In genomic region chr9:96672466-96672865, GRCm38 (mm10) we compare ENCODE assay signal across 22 mouse cellular contexts.
"Had no signal": no experiment of that assay in that cellular context is flagged by ENCODE, and none has a peak within 500 bp of the region (broad histone marks: within the 10 kb centered on the region; RNA-seq: fewer than 3 reads in every experiment).

No protein-coding gene starts in this region.

- H3K27me3 ChIP-seq: heart, embryonic 12.5 days; hindbrain, embryonic 13.5 days; hindbrain, embryonic 15.5 days; intestine, embryonic 15.5 days; kidney, embryonic 15.5 days; limb, embryonic 13.5 days; limb, embryonic 15.5 days; liver, embryonic 12.5 days had no signal

- DNase-seq: gastrocnemius, postnatal 14 days; gastrocnemius, postnatal 36 days; heart, adult 18-20 months; heart, postnatal 10 days; kidney, adult 11 months; kidney, adult 2 months; kidney, adult 9 months; kidney, postnatal 14 days; kidney, postnatal 36 days; layer of hippocampus, adult 9-11 months; layer of hippocampus, postnatal 36 days; left cerebral cortex, postnatal 4 days had no signal

- H3K36me3 ChIP-seq: heart, embryonic 10.5 days; heart, embryonic 12.5 days; hindbrain, embryonic 13.5 days; hindbrain, embryonic 15.5 days; intestine, embryonic 15.5 days; kidney, embryonic 15.5 days; limb, embryonic 13.5 days; limb, embryonic 15.5 days; liver, embryonic 12.5 days had no signal

- H3K4me2 ChIP-seq: heart, embryonic 12.5 days; hindbrain, embryonic 13.5 days; hindbrain, embryonic 15.5 days; intestine, embryonic 15.5 days; kidney, embryonic 15.5 days; limb, embryonic 13.5 days; limb, embryonic 15.5 days; liver, embryonic 12.5 days had no signal

- H3K9ac ChIP-seq: heart, embryonic 12.5 days; hindbrain, embryonic 13.5 days; hindbrain, embryonic 15.5 days; intestine, embryonic 15.5 days; kidney, embryonic 15.5 days; limb, embryonic 13.5 days; limb, embryonic 15.5 days; liver, embryonic 12.5 days had no signal

- H3K4me1 ChIP-seq: heart, embryonic 12.5 days; intestine, embryonic 15.5 days; limb, embryonic 13.5 days had no signal

- H3K4me3 ChIP-seq: heart, embryonic 10.5 days; heart, embryonic 12.5 days; hindbrain, embryonic 13.5 days; hindbrain, embryonic 15.5 days; intestine, embryonic 15.5 days; kidney, embryonic 15.5 days; limb, embryonic 13.5 days; limb, embryonic 15.5 days; liver, embryonic 12.5 days had no signal

- H3K9me3 ChIP-seq: heart, embryonic 10.5 days; heart, embryonic 12.5 days; hindbrain, embryonic 13.5 days; hindbrain, embryonic 15.5 days; intestine, embryonic 15.5 days; kidney, embryonic 15.5 days; limb, embryonic 13.5 days; limb, embryonic 15.5 days; liver, embryonic 12.5 days had no signal

- H3K27ac ChIP-seq: heart, embryonic 10.5 days; hindbrain, embryonic 13.5 days; hindbrain, embryonic 15.5 days; hindbrain, postnatal 0 days; intestine, embryonic 15.5 days; kidney, embryonic 15.5 days; limb, embryonic 13.5 days; limb, embryonic 15.5 days; liver, embryonic 12.5 days had no signal

- ATAC-seq: hindbrain, postnatal 0 days; intestine, embryonic 15.5 days; liver, embryonic 12.5 days had no signal
